Mouse (Mus musculus) heart, postnatal 0 days (tissue): ENCODE data around the gene Olfr1177-ps.

Experiments
- CTCF ChIP-seq: IDR thresholded peaks from 2 replicates; pipeline ENCODE4 v1.5.1; 2016; ENCODE audit warnings: antibody characterized with exemption, control low read depth, low read depth
- EP300 ChIP-seq: IDR thresholded peaks from 2 replicates; pipeline ENCODE4 v1.6.1; 2016; ENCODE audit warnings: antibody characterized with exemption, low read depth

DNA sequence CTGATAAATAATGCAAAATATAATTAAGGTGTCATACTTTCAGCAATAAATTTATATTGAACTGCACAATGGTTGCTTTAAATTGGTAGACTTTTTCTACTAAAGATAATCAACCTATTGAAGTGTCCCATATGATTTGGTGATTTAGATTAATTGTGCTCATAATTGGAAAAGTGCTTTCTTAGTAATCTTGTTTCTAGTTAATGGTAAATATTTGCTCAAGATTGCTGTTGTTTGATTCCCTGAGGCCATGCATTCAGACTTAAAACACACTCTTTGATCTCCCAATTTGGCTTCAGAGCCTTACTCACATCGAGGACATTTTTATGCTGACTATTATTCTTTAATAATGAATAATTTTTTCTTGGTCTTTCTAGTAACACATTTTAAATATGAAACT is 9.9 kb downstream of the Olfr1177-ps start, which contains the start of gene Olfr1176:
- TF ChIP-seq CTCF = no peak
- no peak for TF ChIP-seq EP300
